Mouse (Mus musculus) forebrain, embryonic 13.5 days (tissue): ENCODE measurements at regions not wholly inside any gene's neighbourhood (a gene's known extent, or its start where the extent isn't known, plus 50 kb on each side); places are given as distances from the start of the nearest gene placed in this dataset.

Experiments used
- ATAC-seq: fragments of 200-750 bp; cut with Nextera tagmentation; 2 replicates; pipeline ENCODE4 v1.8.0; 2017
- H3K27ac ChIP-seq: fragments of 300-500 bp; sonication (generic); 2 replicates; pipeline ENCODE4 v1.5.1; 2015; ENCODE audit warnings: inconsistent platforms, mild to moderate bottlenecking, moderate library complexity
- H3K27me3 ChIP-seq: fragments of 300-500 bp; sonication (generic); 2 replicates; pipeline ENCODE4 v1.6.1; 2015; ENCODE audit warnings: mild to moderate bottlenecking, inconsistent platforms
- H3K36me3 ChIP-seq: fragments of 300-500 bp; sonication (generic); 2 replicates; pipeline ENCODE4 v1.6.1; 2015; ENCODE audit warnings: mild to moderate bottlenecking, inconsistent platforms; ENCODE audit not compliant: poor library complexity, severe bottlenecking
- H3K4me1 ChIP-seq: fragments of 300-500 bp; sonication (generic); 2 replicates; pipeline ENCODE4 v1.6.1; 2015; ENCODE audit warnings: inconsistent platforms
- H3K4me2 ChIP-seq: fragments of 300-500 bp; sonication (generic); 2 replicates; pipeline ENCODE4 v1.6.1; 2015; ENCODE audit warnings: inconsistent platforms, mild to moderate bottlenecking, moderate library complexity
- H3K4me3 ChIP-seq: fragments of 300-500 bp; sonication (generic); 2 replicates; pipeline ENCODE4 v1.5.1; 2015; ENCODE audit warnings: mild to moderate bottlenecking, inconsistent platforms
- H3K9ac ChIP-seq: fragments of 300-500 bp; sonication (generic); 2 replicates; pipeline ENCODE4 v1.6.1; 2015; ENCODE audit warnings: mild to moderate bottlenecking, inconsistent platforms
- H3K9me3 ChIP-seq: fragments of 300-500 bp; sonication (generic); replicated peaks from 2 replicates; pipeline ENCODE4 v1.6.1; 2016; ENCODE audit warnings: inconsistent platforms
- WGBS: fragments of 180-500 bp; shearing (Covaris S2); methylation state at CpG from one replicate; pipeline ENCODE4 v1.1.7; 2015; 5-methylcytosine and 5-hydroxymethylcytosine counted together

- Histone ChIP-seq H3K36me3 (no peaks in the 10 kb centered on the region), H3K4me3 (no peak overlapping the region), H3K27ac (no peak overlapping the region), H3K4me2 (no peak overlapping the region), H3K9me3 (no peaks in the 10 kb centered on the region), H3K27me3 (no peaks in the 10 kb centered on the region), H3K4me1 (no peaks in the 10 kb centered on the region), H3K9ac (no peak overlapping the region)
- no peak for ATAC-seq
These were observed 305.1 kb upstream of the Arx start for GRCm38 (mm10) chrX:92981141-92981540.

- Histone ChIP-seq H3K36me3 (no peaks in the 10 kb centered on the region), H3K4me2 (no peak overlapping the region), H3K27ac (no peak overlapping the region), H3K4me3 (no peak overlapping the region), H3K4me1 (peaks cover 3% of the 10 kb centered on the region; the same call in 1 of the 2 replicates), H3K9me3 (no peaks in the 10 kb centered on the region), H3K9ac (no peak overlapping the region), H3K27me3 (no peaks in the 10 kb centered on the region)
- 45% methylated on average over 9 of the region's 9 CpGs for WGBS
- ATAC-seq = peak; percentile 21; the same call in 1 of the 2 replicates
These were observed 283.8 kb upstream of the Arx start for GRCm38 (mm10) chrX:93002236-93002976.

GRCm38 (mm10) chrX:93006681-93007080 is 279.6 kb upstream of the Arx start:
- Histone ChIP-seq H3K4me2 (no peak overlapping the region), H3K27ac (no peak overlapping the region), H3K36me3 (no peaks in the 10 kb centered on the region), H3K9ac (no peak overlapping the region), H3K4me3 (no peak overlapping the region), H3K9me3 (no peaks in the 10 kb centered on the region), H3K27me3 (no peaks in the 10 kb centered on the region), H3K4me1 (peaks cover 3% of the 10 kb centered on the region; the same call in 1 of the 2 replicates)
- no peak for ATAC-seq
- WGBS = 77% methylated on average over 2 of the region's 2 CpGs

DNA sequence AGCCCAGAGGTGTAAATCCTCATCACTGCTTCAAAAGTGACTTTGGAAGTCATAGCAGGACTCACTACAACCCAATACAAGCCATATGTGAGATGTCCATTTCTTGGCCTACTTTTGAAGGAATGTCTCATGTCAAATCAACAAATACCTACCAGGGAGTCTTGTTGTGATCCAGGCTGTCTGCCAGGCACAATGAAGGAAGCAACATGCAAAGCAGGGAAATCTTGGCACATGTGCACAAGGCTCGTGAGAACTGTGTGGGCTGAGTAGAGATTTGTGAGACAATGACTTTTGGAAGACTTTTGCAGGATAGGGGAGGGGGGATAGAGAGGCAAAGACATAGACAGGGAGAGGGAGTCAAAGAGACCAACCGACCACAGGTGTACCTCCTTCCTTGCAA is 274.7 kb upstream of the Arx start:
- Histone ChIP-seq H3K4me2 (no peak overlapping the region), H3K27me3 (no peaks in the 10 kb centered on the region), H3K36me3 (no peaks in the 10 kb centered on the region), H3K27ac (no peak overlapping the region), H3K9me3 (no peaks in the 10 kb centered on the region), H3K4me1 (no peaks in the 10 kb centered on the region), H3K4me3 (no peak overlapping the region), H3K9ac (no peak overlapping the region)
- 71% methylated on average over 2 of the region's 2 CpGs for WGBS
- ATAC-seq = no peak

DNA sequence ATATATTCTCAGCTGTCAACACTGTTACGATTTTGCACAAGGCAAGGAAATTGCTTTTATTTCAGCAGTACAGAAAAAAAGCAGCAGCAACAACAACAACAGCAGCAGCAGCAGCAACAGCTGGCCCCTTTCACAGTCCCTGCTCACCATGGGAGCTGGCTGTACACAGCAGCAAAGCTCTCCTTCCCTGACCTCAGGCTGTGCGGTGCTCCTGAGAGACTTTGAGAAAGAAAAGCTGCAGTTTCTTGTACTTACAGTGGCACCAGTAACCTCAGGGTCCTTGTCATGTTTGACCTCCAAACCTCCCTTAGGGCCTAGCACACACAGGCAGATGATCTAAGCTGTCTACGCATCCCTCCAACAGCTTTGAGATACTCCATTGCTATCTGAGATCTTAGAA is 269.9 kb upstream of the Arx start:
- H3K27ac ChIP-seq = no peak overlapping the region
- H3K4me2 ChIP-seq = no peak overlapping the region
- no peak overlapping the region for H3K4me3 ChIP-seq
- no peaks in the 10 kb centered on the region for H3K9me3 ChIP-seq
- no peaks in the 10 kb centered on the region for H3K4me1 ChIP-seq
- no peaks in the 10 kb centered on the region for H3K36me3 ChIP-seq
- 77% methylated on average over 3 of the region's 3 CpGs for WGBS
- H3K27me3 ChIP-seq = no peaks in the 10 kb centered on the region
- H3K9ac ChIP-seq = no peak overlapping the region
- ATAC-seq = no peak

DNA sequence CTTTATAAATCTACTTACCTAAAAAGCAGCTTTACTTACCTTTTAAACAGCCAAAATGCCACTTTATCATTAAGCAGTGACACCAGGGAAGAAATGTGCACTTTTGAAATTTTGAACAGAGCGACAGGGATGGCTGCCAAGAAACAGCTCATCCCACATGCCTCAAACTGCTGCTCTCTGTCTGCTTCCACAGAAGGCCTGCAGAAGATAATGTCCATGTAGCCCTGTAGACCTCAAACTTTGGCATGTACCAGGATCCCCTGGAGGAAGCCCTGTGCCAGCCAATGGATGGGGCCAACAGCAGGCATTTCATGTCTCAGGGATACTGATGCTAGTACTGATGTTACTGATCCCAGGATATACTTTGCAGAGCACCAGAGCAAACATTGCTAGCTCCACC is 245.1 kb upstream of the Arx start:
- H3K9ac ChIP-seq = no peak overlapping the region
- whole genome bisulfite sequencing = 85% methylated on average over 1 of the region's 1 CpGs
- ATAC-seq = no peak
- no peaks in the 10 kb centered on the region for H3K4me1 ChIP-seq
- H3K4me2 ChIP-seq = no peak overlapping the region
- H3K4me3 ChIP-seq = no peak overlapping the region
- no peaks in the 10 kb centered on the region for H3K36me3 ChIP-seq
- H3K27me3 ChIP-seq = no peaks in the 10 kb centered on the region
- H3K9me3 ChIP-seq = no peaks in the 10 kb centered on the region
- no peak overlapping the region for H3K27ac ChIP-seq

- Histone ChIP-seq H3K4me2 (no peak overlapping the region), H3K4me1 (no peaks in the 10 kb centered on the region), H3K27ac (no peak overlapping the region), H3K4me3 (no peak overlapping the region), H3K36me3 (no peaks in the 10 kb centered on the region), H3K9ac (no peak overlapping the region), H3K27me3 (no peaks in the 10 kb centered on the region), H3K9me3 (no peaks in the 10 kb centered on the region)
- peak; percentile 73 for ATAC-seq
- WGBS = 73% methylated on average over 3 of the region's 3 CpGs
These were observed 243.5 kb upstream of the Arx start for GRCm38 (mm10) chrX:93042736-93043135.

DNA sequence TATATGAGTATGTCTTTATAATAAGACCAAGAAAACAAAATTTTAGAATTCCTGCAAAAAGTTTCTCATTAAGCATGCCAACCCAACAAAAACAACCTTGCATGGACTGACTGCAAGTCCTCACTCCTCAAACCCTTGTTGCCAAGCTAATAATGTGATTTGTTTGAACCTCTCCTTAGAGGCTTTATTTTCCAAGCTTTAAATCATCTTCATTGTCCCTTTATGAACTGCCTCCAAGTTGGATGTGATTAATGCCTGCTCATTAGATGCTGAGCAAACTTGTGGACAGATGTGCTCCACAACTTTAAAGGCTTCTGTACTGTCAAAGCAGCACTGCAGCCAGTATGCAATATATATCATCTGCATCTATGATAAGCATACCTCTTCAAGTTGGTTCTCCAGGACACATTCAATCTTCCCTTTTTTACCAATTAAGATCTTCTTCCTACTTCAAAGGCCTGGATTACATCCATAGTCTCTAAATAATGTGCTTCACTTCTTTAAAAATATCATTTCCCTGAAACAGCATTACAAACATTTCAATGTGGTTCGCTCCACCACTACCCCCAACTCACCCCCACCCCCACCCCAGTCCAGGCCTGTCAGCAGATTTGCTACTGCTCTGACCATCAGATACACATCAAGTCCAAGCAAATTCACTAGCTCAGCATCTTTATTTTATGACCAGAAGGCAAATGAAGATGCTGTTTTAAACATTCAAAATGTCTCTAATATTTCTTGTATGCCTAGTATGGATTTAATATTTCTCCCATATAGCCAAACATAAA is 237.1 kb upstream of the Arx start:
- Histone ChIP-seq H3K27me3 (no peaks in the 10 kb centered on the region), H3K4me3 (no peak overlapping the region), H3K4me2 (no peak overlapping the region), H3K9ac (no peak overlapping the region), H3K27ac (no peak overlapping the region), H3K4me1 (no peaks in the 10 kb centered on the region), H3K36me3 (no peaks in the 10 kb centered on the region), H3K9me3 (no peaks in the 10 kb centered on the region)
- WGBS = 79% methylated on average over 1 of the region's 1 CpGs
- ATAC-seq = no peak

DNA sequence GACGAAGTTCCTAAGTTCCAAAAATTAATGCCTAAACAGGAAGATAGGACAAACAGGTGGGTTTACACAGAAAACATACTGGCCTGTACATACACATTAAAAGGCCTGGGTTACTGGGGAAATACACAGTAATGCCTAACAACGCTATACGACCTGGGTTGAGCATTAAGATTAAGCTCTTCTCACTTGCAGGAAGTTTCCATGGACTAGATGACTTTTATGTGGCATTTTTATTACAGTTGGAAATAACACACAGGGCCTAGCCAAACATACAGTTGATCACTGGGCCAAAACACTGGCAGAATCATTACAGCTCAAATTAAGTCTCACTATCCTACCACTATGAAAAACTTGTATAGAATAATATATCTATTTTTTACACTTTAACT is 236.5 kb upstream of the Arx start:
- 90% methylated on average over 3 of the region's 3 CpGs for WGBS

DNA sequence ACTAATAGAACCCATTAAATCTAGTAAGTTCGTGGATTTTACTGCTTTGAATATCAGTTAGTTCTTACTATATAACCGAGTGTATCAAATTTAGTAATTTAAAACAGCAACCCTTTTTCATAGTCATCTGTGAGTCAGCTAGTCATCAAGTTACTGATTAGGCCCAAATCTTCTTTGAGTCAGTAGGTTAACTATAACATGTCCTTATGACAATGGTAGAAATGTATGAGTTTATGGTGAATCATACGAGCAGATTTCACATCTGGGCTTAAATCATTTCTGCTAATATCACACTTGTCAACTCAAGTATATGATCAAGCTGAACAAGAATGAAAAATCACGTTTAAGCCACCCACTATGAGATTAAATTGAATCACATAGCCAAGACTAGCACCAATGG is 226.7 kb upstream of the Arx start:
- no peaks in the 10 kb centered on the region for H3K9me3 ChIP-seq
- no peaks in the 10 kb centered on the region for H3K27me3 ChIP-seq
- WGBS = 77% methylated on average over 4 of the region's 4 CpGs
- no peaks in the 10 kb centered on the region for H3K36me3 ChIP-seq
- H3K4me3 ChIP-seq = no peak overlapping the region
- no peaks in the 10 kb centered on the region for H3K4me1 ChIP-seq
- H3K4me2 ChIP-seq = no peak overlapping the region
- ATAC-seq = no peak
- H3K27ac ChIP-seq = no peak overlapping the region
- H3K9ac ChIP-seq = no peak overlapping the region

More for the DNA sequence above, 236.5 kb upstream of the Arx start:
- no peaks in the 10 kb centered on the region for H3K27me3 ChIP-seq
- ATAC-seq = no peak
- no peaks in the 10 kb centered on the region for H3K4me1 ChIP-seq
- H3K36me3 ChIP-seq = no peaks in the 10 kb centered on the region
- H3K4me3 ChIP-seq = no peak overlapping the region
- no peak overlapping the region for H3K4me2 ChIP-seq
- no peak overlapping the region for H3K9ac ChIP-seq
- no peak overlapping the region for H3K27ac ChIP-seq
- H3K9me3 ChIP-seq = no peaks in the 10 kb centered on the region

GRCm38 (mm10) chrX:93068884-93069283 is 217.4 kb upstream of the Arx start:
- H3K9me3 ChIP-seq = no peaks in the 10 kb centered on the region
- 43% methylated on average over 7 of the region's 7 CpGs for WGBS
- peak overlapping the region; percentile 22; the same call in 1 of the 2 replicates for H3K4me2 ChIP-seq
- no peak overlapping the region for H3K4me3 ChIP-seq
- H3K9ac ChIP-seq = no peak overlapping the region
- no peak overlapping the region for H3K27ac ChIP-seq
- ATAC-seq = no peak
- no peaks in the 10 kb centered on the region for H3K36me3 ChIP-seq
- no peaks in the 10 kb centered on the region for H3K27me3 ChIP-seq
- no peaks in the 10 kb centered on the region for H3K4me1 ChIP-seq

GRCm38 (mm10) chrX:93069569-93070289 is 216.5 kb upstream of the Arx start:
- 10% methylated on average over 13 of the region's 13 CpGs for WGBS
- Histone ChIP-seq H3K4me3 (no peak overlapping the region), H3K27ac (no peak overlapping the region), H3K9ac (no peak overlapping the region), H3K4me1 (no peaks in the 10 kb centered on the region), H3K27me3 (no peaks in the 10 kb centered on the region), H3K4me2 (peak overlapping the region; percentile 48), H3K36me3 (no peaks in the 10 kb centered on the region), H3K9me3 (no peaks in the 10 kb centered on the region)
- ATAC-seq = peak; percentile 89
